Mouse (Mus musculus): ENCODE data around the gene Tax1bp3.
A peak's percentile ranks its signal among the peaks of the same experiment; 100 is the strongest.

Tax1bp3 gene

DNA sequence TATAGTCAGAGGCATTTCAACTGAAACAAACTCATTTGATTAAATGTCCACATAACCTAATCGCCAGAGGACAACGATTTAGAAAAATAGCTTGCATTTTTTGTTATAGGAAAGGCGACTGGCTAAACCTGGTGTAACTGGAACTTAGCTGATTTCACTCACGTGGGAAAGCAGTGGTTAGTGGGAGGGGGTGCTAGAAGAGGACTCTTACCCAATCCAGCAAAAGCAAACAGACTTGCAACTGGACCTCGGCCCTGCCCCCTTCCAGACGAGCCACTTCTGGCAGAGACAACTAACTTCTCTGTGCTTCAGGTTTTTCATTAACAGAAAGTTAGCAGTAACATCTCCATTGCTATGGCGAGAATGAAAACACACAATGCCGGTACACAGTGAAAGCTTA, 1.3 kb upstream of the Tax1bp3 start:
- DNase-seq (ENCODE audit: low read depth, low spot score), result no peak

- no peak for DNase-seq (ENCODE audit: low read depth, low spot score)
Measured at GRCm38 (mm10) chr11:73176186-73176585, 697 bp upstream of the Tax1bp3 start.

DNA sequence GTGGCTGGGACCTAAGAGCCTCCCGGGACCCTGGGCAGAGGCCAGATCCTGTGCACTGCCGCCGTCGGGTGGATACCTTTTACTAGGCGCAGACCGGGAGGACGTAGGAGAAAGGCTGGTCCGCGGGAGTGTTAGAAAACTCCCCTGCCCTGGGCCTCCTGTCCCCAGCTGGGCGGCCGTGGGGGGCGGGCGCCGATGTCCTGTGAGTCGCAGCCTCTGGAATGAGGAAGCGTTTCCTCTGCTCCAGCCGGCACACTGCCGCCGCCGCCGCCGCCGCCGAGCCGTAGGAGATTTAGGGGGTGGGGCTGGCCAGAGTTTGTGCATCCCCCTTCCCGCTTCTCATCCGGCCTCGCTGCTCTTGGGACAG, 609 bp downstream of the Tax1bp3 start:
- DNase-seq (ENCODE audit: low read depth, low spot score), result peak; percentile 48

GRCm38 (mm10) chr11:73177895-73178294, 1.0 kb downstream of the Tax1bp3 start:
- DNase-seq (ENCODE audit: low read depth, low spot score), result no peak

DNA sequence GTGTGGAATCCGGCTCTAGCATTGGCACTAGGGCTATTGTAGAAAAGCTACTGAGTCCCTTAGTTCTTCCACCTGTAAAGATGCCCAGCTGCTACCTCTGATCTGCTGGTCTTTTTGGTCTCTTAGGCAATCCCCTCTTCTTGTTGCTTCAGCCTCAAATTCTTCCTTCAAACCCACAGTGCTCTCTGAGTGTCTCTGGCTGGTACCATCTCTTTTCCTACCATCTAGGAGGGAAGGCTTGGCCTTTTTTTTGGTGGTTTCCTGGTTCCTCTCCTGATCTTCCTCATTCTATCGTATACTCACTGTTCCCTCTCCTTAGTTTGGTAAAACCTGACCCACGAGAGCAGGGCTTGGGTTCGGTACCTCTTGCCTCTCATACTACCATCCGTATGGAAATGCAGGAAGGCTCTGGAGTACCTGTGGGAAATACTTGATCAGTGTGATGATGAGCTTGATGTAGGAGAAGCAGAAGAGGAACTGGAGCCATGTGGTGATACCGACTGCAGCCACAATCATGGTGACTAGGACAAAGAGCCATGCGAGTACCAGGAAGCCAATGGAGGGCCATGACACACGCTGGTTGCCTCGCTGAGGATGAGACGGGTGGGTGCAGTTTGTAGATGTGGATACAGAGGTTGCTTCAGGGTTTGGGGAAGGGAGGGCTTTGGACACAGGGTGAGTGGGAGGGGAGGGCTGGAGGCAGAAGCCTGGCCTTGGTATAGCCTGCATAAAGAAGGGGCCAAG, 9.2 kb downstream of the Tax1bp3 start:
- no peak for DNase-seq (ENCODE audit: low read depth, low spot score)

GRCm38 (mm10) chr11:73187231-73187630, 10.3 kb downstream of the Tax1bp3 start:
- DNase-seq (ENCODE audit: low read depth, low spot score), result no peak

GRCm38 (mm10) chr11:73193047-73193446, 16.2 kb downstream of the Tax1bp3 start:
- no peak for DNase-seq (ENCODE audit: low read depth, low spot score)

GRCm38 (mm10) chr11:73194444-73194843, 17.6 kb downstream of the Tax1bp3 start:
- no peak for DNase-seq (ENCODE audit: low read depth, low spot score)

DNA sequence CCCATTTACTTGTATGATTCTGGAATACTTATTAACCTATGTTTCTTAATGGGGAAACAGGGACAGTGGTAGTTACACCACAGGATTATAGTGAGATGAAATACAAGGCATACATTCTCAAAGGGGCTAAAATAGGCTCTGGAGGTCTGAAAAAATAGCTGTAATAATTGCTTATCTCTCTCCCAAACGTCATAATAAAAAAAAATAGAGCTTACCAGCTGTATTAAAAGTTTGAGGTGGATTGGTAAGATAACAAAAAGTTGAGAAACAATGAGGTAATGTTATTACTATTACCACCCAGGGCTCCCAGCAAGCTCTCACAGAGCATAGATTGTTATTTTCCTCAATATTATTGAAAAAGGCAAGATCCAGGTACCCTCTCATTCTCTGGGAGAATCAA, 21.3 kb downstream of the Tax1bp3 start:
- no peak for DNase-seq (ENCODE audit: low read depth, low spot score)

GRCm38 (mm10) chr11:73198603-73199229, 21.8 kb downstream of the Tax1bp3 start, which contains the start of gene Ctns:
Ctns (minus strand) TSS chr11:73199042.
- peak; percentile 89 for DNase-seq (ENCODE audit: low read depth, low spot score)

- DNase-seq (ENCODE audit: low read depth, low spot score), result peak; percentile 92
Measured at GRCm38 (mm10) chr11:73199230-73199712, 22.4 kb downstream of the Tax1bp3 start, which contains the start of gene Shpk. Shpk (plus strand) TSS chr11:73199460.

GRCm38 (mm10) chr11:73199879-73200278, 23.0 kb downstream of the Tax1bp3 start:
- DNase-seq (ENCODE audit: low read depth, low spot score), result no peak

- DNase-seq (ENCODE audit: low read depth, low spot score), result no peak
Measured at GRCm38 (mm10) chr11:73201021-73201420, 24.1 kb downstream of the Tax1bp3 start.

- no peak for DNase-seq (ENCODE audit: low read depth, low spot score)
Measured at GRCm38 (mm10) chr11:73201597-73201996, 24.7 kb downstream of the Tax1bp3 start.

DNA sequence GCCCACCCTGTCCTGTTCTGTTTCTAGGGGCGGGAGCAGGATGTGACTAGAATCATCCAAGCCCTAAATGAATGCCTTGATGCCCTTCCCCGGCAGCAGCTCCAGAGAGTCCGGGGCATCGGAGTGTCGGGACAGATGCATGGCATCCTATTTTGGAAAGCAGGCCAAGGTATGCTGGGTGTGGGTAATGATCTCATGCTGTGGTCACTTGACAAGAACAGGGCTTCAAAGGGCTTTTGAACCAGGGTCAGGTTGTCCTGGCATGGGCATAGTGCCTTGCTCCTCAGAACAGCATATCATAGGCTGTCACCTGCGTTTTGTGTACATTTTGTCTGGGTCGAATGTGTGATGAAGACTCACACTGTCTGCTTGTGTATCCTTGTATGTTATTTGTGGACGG, 27.0 kb downstream of the Tax1bp3 start:
- no peak for DNase-seq (ENCODE audit: low read depth, low spot score)

DNA sequence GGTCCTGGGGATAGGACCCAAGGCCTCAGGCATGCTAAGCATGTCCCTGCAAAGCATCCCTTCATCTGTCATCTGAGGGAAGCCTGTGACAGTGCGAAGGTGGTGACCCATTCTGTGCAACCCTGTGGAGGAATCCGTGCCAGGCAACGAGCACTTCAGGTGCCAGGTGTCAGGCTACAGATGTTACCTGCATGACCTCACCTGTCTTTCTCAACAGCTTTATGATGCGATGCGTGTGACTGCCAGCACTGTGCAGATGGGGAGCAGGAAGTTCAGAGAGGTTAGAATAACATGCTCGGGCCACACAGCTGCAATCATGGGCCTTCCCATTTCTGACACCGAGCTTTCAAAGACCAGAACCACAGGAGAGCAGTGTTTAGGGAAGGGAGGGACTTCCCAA, 28.3 kb downstream of the Tax1bp3 start:
- no peak for DNase-seq (ENCODE audit: low read depth, low spot score)

- no peak for DNase-seq (ENCODE audit: low read depth, low spot score)
Measured at GRCm38 (mm10) chr11:73207621-73208020, 30.7 kb downstream of the Tax1bp3 start.

DNA sequence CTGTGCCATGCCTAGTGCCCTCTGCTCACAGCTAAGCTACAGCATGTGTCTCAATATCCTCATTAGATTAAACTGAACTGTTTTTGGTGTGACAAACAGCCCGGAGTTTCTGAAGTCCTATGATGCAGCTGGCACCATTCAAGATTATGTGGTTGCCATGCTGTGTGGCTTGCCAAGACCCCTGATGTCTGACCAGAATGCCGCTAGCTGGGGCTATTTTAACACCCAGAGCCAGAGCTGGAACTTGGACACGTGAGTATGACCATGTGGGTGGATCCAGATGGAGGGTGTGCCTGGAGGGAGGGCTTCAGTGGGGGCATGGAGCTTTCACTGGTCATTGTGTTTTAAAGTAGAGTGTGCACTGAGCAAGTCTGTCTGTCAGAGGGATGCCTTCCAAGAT, 37.1 kb downstream of the Tax1bp3 start:
- DNase-seq (ENCODE audit: low read depth, low spot score), result no peak

- DNase-seq (ENCODE audit: low read depth, low spot score), result no peak
Measured at GRCm38 (mm10) chr11:73219671-73220070, 42.8 kb downstream of the Tax1bp3 start.

DNA sequence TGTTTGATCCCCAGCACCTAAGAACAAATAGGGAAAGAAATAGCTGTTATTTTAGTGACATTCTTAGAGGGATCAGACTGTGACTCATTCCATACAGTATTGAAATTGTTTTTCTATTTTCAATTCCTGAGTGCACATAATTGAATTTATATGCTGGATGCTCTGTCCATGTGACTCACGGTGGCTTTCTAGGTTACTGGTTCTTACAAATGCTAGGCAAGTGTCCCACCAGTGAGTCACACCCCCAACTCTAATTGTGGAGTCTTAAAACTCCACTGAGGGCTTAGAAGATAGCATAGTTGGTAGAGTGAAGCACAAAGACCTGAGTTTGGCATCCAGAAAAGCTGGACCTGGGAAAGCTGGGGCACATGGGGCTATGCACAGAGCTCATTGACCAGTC, 43.8 kb downstream of the Tax1bp3 start:
- no peak for DNase-seq (ENCODE audit: low read depth, low spot score)

DNA sequence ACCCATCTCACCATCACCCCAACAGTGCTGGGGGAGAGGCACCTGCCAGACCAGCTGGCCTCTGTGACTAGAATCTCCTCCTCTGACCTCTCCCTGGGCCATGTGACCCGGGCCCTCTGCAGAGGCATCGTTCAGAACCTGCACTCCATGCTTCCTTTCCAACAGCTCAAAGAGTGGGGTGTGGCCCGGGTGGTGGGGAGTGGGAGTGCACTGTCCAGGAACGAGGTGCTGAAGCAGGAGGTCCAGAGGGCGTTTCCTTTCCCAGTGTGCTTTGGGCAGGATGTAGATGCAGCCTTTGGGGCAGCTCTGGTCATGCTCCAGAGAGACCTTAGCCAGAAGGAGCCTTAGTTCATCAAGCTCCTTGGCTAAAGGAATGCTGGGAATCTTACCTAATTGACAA, 46.0 kb downstream of the Tax1bp3 start:
- no peak for DNase-seq (ENCODE audit: low read depth, low spot score)

GRCm38 (mm10) chr11:73223966-73224365, 47.1 kb downstream of the Tax1bp3 start:
- no peak for DNase-seq (ENCODE audit: low read depth, low spot score)

DNA sequence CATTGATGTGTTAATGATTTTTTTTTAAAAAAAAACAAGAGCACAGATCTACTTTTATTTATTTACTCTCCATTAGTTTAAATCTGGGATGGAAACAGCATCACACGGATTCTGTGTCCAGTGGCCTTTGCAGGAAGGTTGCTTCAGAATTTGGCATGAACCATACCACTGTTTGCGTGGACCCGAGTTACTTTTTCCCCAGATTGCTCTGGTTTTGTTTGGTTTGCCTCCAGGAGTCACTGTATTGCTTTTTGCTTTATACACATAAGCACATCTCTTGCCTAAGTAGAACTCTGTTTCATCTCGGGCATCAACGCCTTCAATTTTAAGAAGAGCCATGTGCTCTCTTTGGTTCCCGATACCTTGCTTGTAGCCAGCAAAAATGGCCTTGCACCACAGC, 49.0 kb downstream of the Tax1bp3 start:
- DNase-seq (ENCODE audit: low read depth, low spot score), result no peak
